In genomic region chr11:40865694-40866093, GRCm38 (mm10) we compare ENCODE assay signal across 8 mouse cellular contexts.
DNase-seq lines count a peak whose midpoint lies in the region; ATAC-seq and TF ChIP-seq lines count a peak whose summit lies in the region.

No protein-coding gene starts in this region.

- intact Hi-C loops in heart, adult 2 months (cut with DNase I) = loop anchor here (10.0 kb wide), 1 partner anchor 91 kb away; no protein-coding TSS in a partner anchor

- TF ChIP-seq EP300 in heart, adult 2 months (IDR thresholded peaks at IDR 0.05; ENCODE audit: insufficient read depth, low read depth, low read length) = no peak

- no peak overlapping the region for H3K9ac ChIP-seq in heart, adult 2 months (ENCODE audit: low read depth, low read length)

- TF ChIP-seq POLR2A in heart, adult 2 months (IDR thresholded peaks at IDR 0.05; ENCODE audit: insufficient read depth, low read depth, low read length) = no peak

- no peaks in the 10 kb centered on the region for H3K9me3 ChIP-seq in forebrain, embryonic 10.5 days

- 16% methylated on average over 2 of the region's 2 CpGs for WGBS in heart, adult 2 months
- 30% methylated on average over 2 of the region's 2 CpGs for WGBS in forebrain, embryonic 10.5 days

- no peak for ATAC-seq in granulocyte monocyte progenitor cell, adult 5-6 weeks (replicated peaks; ENCODE audit: poor library complexity, severe bottlenecking)

- H3K4me3 ChIP-seq in heart, adult 2 months = no peak overlapping the region
- no peak overlapping the region for H3K4me3 ChIP-seq in forebrain, embryonic 10.5 days

- no peaks in the 10 kb centered on the region for H3K27me3 ChIP-seq in heart, adult 2 months (ENCODE audit: control insufficient read depth, insufficient read depth, low read length)
- H3K27me3 ChIP-seq in forebrain, embryonic 10.5 days (ENCODE audit: poor library complexity, severe bottlenecking) = no peaks in the 10 kb centered on the region

- H3K4me1 ChIP-seq in heart, adult 2 months (ENCODE audit: control insufficient read depth, insufficient read depth, low read length) = no peaks in the 10 kb centered on the region; the same call in 1 of the 2 replicates
- no peaks in the 10 kb centered on the region for H3K4me1 ChIP-seq in forebrain, embryonic 10.5 days

- no peaks in the 10 kb centered on the region for H3K36me3 ChIP-seq in heart, adult 2 months (ENCODE audit: control insufficient read depth, insufficient read depth, low read length)
- H3K36me3 ChIP-seq in forebrain, embryonic 10.5 days (replicated peaks) = no peaks in the 10 kb centered on the region

- H3K27ac ChIP-seq in heart, adult 2 months = no peak overlapping the region
- no peak overlapping the region for H3K27ac ChIP-seq in forebrain, embryonic 10.5 days

- TF ChIP-seq CTCF in heart, adult 2 months (IDR thresholded peaks at IDR 0.05) = peak; percentile 74

- peak; percentile 22 to 25 for DNase-seq in heart, adult 2 months
- DNase-seq in heart, adult 11 months = no peak
- peak; percentile 6 for DNase-seq in 3134 (ENCODE audit: extremely low read depth, insufficient read length, low spot score)
- DNase-seq in adrenal gland, postnatal 14 days = peak; percentile 39
- peak; percentile 22 for DNase-seq in forebrain, embryonic 10.5 days (ENCODE audit: extremely low spot score, low spot score)
- DNase-seq in layer of hippocampus, adult 18-20 months (ENCODE audit: low spot score in 2 of 2) = peak; percentile 71 to 94
- peak; percentile 62 for DNase-seq in lung, postnatal 36 days

- no peaks in the 10 kb centered on the region for H3K79me2 ChIP-seq in heart, adult 2 months (replicated peaks; ENCODE audit: control insufficient read depth, insufficient read depth, low read length)
